Mouse (Mus musculus) mature B cell (primary cell): ENCODE measurements around the gene P4ha2.

Experiments used
- in situ Hi-C: fragments of 300-500 bp; cut with MboI; formaldehyde crosslinking; loops from 2 replicates; pipeline ENCODE4 v1.14.3; 2019

P4ha2 gene

GRCm38 (mm10) chr11:54100045-54100691, at the start of gene P4ha2:
P4ha2 (plus strand) TSS chr11:54100095.
- in situ Hi-C loops = no loop called here

GRCm38 (mm10) chr11:54050205-54050604, 49.7 kb upstream of the P4ha2 start:
- in situ Hi-C loops = no loop called here

GRCm38 (mm10) chr11:54051161-54051560, 48.7 kb upstream of the P4ha2 start:
- in situ Hi-C loops = no loop called here

GRCm38 (mm10) chr11:54052128-54052527, 47.8 kb upstream of the P4ha2 start:
- in situ Hi-C loops = no loop called here

GRCm38 (mm10) chr11:54053090-54053489, 46.8 kb upstream of the P4ha2 start:
- in situ Hi-C loops = no loop called here

GRCm38 (mm10) chr11:54054257-54054656, 45.6 kb upstream of the P4ha2 start:
- in situ Hi-C loops = no loop called here

GRCm38 (mm10) chr11:54056132-54056531, 43.8 kb upstream of the P4ha2 start:
- in situ Hi-C loops = no loop called here

- in situ Hi-C loops = no loop called here
Observed at GRCm38 (mm10) chr11:54057428-54057827, 42.5 kb upstream of the P4ha2 start.

- in situ Hi-C loops = no loop called here
Observed at GRCm38 (mm10) chr11:54058056-54058617, 41.8 kb upstream of the P4ha2 start.

- in situ Hi-C loops = no loop called here
Observed at GRCm38 (mm10) chr11:54058643-54059042, 41.3 kb upstream of the P4ha2 start.

- in situ Hi-C loops = no loop called here
Observed at GRCm38 (mm10) chr11:54059526-54059925, 40.4 kb upstream of the P4ha2 start.

GRCm38 (mm10) chr11:54060316-54060715, 39.6 kb upstream of the P4ha2 start:
- in situ Hi-C loops = no loop called here

- in situ Hi-C loops = no loop called here
Observed at GRCm38 (mm10) chr11:54062086-54062752, 37.7 kb upstream of the P4ha2 start.

GRCm38 (mm10) chr11:54062753-54063471, 37.0 kb upstream of the P4ha2 start:
- in situ Hi-C loops = no loop called here

- in situ Hi-C loops = no loop called here
Observed at GRCm38 (mm10) chr11:54063472-54063775, 36.5 kb upstream of the P4ha2 start.

- in situ Hi-C loops = no loop called here
Observed at GRCm38 (mm10) chr11:54064412-54064978, 35.4 kb upstream of the P4ha2 start.

- in situ Hi-C loops = no loop called here
Observed at GRCm38 (mm10) chr11:54065106-54065914, 34.6 kb upstream of the P4ha2 start.

GRCm38 (mm10) chr11:54065915-54066178, 34.0 kb upstream of the P4ha2 start:
- in situ Hi-C loops = no loop called here

- in situ Hi-C loops = no loop called here
Observed at GRCm38 (mm10) chr11:54066400-54066799, 33.5 kb upstream of the P4ha2 start.

GRCm38 (mm10) chr11:54067318-54067995, 32.4 kb upstream of the P4ha2 start:
- in situ Hi-C loops = no loop called here

- in situ Hi-C loops = no loop called here
Observed at GRCm38 (mm10) chr11:54067996-54068519, 31.8 kb upstream of the P4ha2 start.
